Mouse (Mus musculus) gastrocnemius, adult 18-20 months (tissue): ENCODE results near the gene 4930449I24Rik. TPM values are rescaled to one million over a fixed set of nuclear protein-coding genes. Genes with fewer than 3 reads are reported as not detected.
"Not testable (repeated sequence)": the region's sequence is repeated elsewhere in the genome, so short reads cannot be mapped to it uniquely, and the experiment has no call there.

Source experiments
- DNase-seq: peaks from one replicate; pipeline ENCODE4 v3.0.0; 2021; ENCODE audit warnings: low spot score
- long read RNA-seq, 2 experiments: library from polyadenylated mRNA; stranded (forward); transcript quantifications; one replicate each; pipeline ENCODE4 v2.0.0; 2021
- total RNA-seq, 2 experiments: library from RNA; stranded (reverse); gene quantifications; 2 replicates each; pipeline ENCODE4 v1.2.3; 2021

The 4930449I24Rik gene
- not detected for total RNA-seq
- long read RNA-seq, experiment 1, result 0 reads
- long read RNA-seq, experiment 2, result 0 reads

DNA sequence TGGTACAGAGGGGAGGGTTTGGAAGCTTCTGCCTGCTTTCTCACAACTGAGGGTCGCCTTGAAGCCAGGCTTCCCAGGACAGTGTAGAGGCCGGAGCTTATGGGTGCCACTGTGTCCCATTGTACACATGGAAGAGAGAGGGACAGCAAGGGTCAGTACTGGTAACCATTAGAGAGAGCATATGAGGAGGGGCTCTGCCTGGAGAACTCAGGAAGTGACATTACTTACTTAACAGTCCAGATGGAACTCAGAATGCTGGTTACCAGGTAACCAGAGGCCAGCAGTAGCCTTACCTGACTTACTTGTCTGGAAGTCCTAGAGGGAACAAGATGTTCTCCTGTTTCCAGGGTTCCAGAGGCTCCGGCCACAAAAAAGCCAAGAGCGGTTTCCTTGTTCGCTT, at the start of gene 4930449I24Rik:
TSS of gene 4930449I24Rik (plus strand) at position 301 of the 400 bp plus-strand sequence.
- DNase-seq, result not testable (repeated sequence)

DNA sequence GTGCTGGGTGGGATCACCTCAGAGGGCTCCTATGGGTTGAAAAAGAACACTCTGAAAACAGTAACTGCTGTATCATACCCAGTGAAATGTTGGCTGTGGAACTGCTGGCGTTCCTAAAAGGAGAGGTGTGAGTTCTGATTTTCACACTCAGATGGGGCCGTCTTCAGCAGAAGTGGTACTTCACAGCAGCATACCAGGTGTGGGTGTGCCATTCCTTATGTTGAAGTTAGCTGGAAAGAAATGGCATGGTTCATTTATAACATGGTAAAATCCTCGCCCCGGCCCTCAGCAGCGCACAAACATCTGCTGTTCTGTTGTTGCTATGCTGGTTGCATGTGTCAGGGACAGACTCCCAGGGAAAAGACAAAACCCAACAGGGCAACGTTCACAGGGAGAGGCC, 48.6 kb upstream of the 4930449I24Rik start:
- DNase-seq, result no peak

DNA sequence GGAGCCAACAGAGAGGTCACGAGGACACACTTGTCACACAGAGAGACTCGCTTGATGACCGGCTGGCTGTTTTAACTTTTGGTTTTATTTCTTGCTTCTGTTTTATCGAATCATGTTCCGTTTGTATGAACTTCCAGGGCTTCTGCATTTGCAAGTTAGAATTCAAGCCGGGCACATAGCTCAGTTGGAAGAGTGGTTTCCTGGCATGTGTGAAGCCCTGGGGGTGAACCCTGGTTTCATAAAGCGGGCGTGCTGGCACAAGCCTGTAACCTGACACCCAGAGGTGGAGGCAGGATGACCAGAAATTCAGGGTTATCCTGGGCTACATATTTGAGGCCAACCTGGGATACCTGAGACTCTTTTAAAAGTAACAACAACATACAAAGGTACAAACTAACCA, 40.6 kb upstream of the 4930449I24Rik start:
- no peak for DNase-seq

DNA sequence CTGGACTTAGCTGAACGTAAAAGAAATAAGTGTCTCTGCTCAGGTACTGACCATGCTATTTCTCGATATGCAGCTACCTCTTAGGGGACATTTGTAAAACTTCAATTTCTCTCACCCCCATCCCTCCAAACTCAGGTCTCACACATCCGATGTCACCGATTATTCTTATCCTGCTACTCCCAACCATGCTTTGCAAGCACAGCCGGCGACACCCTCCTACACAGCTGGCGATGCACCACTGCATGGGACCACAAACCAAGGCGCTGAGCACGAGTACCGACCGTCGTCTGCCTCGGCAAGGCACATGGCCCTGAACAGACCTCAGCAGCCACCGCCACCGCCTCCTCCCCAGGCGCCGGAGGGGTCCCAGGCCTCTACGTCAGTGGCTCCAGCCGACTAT, 35.5 kb upstream of the 4930449I24Rik start:
- DNase-seq, result no peak

DNA sequence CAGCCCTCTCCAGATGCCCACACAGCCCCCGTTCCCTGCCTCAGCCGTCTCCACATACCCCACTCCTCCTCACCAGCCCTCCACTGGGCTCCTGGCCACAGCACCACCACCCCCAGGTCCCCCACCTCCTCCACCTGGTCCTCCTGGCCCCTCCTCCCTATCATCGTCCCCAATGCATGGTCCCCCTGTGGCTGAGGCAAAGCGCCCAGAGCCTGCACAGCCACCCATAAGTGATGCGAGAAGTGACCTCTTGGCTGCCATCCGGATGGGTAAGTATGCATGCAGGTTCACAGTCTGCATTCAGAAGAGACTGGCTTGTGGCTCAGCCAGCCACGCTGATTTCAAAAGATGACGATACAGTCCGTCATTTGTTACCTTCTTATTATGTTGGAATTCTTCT, 33.9 kb upstream of the 4930449I24Rik start:
- no peak for DNase-seq

DNA sequence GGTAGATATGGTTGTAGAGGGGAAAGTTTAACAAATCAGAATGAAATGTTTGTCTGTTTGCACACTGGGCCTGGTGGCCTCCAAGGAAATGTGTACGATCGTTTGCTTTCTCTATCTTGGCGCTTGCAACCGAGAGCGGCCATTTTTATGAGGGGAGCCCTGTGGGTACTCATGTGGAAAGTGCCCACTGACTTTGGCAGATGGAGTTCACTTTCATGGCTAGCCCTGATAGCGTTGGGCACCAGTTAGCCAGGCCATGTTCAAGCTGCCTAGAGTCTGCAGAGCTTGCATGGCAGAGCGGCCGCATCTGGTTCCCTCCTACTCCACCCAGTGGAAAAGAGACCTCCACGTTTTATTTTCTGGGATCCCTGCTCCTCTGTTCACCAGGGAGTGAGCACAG, 31.4 kb upstream of the 4930449I24Rik start:
- no peak for DNase-seq

DNA sequence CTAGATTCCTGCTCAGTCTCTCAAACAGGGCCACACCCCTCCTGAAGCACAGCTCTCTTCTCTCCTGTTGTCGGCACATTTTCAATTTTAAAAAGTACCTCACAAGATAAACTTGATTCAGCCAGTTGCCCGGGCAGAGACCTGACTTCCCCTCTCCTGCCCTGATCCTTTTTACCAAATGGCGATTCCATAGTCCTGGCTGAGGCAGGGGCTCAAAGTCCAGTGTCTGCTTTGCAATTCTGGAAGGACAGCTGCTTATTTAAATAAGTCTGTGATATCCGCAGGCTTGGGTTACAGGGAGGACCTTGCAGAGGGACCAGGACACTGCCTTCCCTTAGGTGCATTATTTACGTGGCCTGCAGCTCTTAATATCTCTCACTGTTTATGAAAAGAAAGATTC, 30.9 kb upstream of the 4930449I24Rik start:
- DNase-seq, result no peak

DNA sequence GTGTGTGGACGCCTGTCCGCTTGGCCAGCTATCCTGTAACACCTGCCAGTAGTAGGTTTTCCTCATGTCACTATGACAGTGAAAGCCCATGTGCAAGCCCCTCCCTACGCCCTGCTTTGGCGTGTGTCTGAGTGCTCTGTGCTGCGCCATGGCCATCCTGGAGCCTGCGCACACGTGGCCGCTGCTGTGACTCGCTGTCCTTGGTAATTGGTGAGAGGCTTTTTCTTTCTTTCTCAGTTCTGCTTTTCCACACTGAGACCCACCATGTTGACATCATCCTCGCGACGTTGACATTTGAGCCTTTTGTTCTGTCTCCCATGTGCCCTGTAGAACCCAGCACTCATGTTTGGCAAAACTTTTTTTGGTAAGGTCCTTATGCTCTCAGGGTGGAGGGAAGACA, 30.4 kb upstream of the 4930449I24Rik start:
- no peak for DNase-seq

DNA sequence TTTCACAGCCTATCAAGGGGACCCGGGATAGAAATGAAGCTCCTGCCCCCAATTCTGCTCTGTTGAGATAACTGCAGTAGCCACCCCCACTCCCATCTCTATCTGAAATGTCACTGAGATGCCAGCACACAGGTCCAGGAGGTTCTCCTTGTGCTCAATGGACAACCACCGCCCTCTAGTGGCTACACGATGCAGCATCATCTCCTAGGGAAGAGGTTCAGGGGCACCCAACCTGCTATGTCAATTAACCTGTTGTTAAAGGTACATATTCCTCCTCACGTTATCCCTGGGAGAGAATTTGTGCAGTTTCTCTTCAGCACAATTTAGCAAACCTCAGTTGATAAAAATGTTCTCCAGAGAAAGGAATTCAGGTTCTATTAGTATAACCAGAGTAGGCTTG, 22.6 kb upstream of the 4930449I24Rik start:
- peak; percentile 11 for DNase-seq

DNA sequence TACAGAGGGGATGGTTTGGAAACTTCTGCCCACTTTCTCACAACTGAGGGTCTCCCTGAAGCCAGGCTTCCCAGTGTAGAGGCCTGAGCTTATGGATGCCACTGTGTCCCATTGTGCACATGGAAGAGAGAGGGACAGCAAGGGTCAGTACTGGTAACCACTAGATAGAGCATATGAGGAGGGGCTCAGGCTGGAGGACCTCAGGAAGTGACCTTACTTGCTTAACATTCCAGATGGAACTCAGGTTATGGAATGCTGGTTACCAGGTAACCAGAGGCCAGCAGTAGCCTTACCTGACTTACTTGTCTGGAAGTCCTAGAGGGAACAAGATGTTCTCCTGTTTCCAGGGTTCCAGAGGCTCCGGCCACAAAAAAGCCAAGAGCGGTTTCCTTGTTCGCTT, 20.5 kb upstream of the 4930449I24Rik start, which contains the start of gene Gm6408:
TSS of gene Gm6408 (plus strand) at position 301 of the 400 bp plus-strand sequence.
- DNase-seq, result not testable (repeated sequence)

DNA sequence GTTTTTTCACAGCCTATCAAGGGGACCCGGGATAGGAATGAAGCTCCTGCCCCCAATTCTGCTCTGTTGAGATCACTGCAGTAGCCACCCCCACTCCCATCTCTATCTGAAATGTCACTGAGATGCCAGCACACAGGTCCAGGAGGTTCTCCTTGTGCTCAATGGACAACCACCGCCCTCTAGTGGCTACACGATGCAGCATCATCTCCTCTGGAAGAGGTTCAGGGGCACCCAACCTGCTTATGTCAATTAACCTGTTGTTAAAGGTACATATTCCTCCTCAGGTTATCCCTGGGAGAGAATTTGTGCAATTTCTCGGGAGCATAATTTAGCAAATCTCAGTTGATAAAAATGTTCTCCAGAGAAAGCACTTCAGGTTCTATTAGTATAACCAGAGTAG, 13.2 kb upstream of the 4930449I24Rik start:
- not testable (repeated sequence) for DNase-seq

DNA sequence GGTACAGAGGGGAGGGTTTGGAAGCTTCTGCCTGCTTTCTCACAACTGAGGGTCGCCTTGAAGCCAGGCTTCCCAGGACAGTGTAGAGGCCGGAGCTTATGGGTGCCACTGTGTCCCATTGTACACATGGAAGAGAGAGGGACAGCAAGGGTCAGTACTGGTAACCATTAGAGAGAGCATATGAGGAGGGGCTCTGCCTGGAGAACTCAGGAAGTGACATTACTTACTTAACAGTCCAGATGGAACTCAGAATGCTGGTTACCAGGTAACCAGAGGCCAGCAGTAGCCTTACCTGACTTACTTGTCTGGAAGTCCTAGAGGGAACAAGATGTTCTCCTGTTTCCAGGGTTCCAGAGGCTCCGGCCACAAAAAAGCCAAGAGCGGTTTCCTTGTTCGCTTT, 11.1 kb upstream of the 4930449I24Rik start, which contains the start of gene Gm6370:
TSS of gene Gm6370 (plus strand) at position 301 of the 400 bp plus-strand sequence.
- not testable (repeated sequence) for DNase-seq

DNA sequence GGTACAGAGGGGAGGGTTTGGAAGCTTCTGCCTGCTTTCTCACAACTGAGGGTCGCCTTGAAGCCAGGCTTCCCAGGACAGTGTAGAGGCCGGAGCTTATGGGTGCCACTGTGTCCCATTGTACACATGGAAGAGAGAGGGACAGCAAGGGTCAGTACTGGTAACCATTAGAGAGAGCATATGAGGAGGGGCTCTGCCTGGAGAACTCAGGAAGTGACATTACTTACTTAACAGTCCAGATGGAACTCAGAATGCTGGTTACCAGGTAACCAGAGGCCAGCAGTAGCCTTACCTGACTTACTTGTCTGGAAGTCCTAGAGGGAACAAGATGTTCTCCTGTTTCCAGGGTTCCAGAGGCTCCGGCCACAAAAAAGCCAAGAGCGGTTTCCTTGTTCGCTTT, 11.6 kb downstream of the 4930449I24Rik start, which contains the start of gene Gm3402:
TSS of gene Gm3402 (plus strand) at position 301 of the 400 bp plus-strand sequence.
- not testable (repeated sequence) for DNase-seq

DNA sequence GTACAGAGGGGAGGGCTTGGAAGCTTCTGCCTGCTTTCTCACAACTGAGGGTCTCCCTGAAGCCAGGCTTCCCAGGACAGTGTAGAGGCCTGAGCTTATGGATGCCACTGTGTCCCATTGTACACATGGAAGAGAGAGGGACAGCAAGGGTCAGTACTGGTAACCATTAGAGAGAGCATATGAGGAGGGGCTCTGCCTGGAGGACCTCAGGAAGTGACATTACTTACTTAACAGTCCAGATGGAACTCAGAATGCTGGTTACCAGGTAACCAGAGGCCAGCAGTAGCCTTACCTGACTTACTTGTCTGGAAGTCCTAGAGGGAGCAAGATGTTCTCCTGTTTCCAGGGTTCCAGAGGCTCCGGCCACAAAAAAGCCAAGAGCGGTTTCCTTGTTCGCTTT, 23.3 kb downstream of the 4930449I24Rik start, which contains the start of gene Gm3404:
TSS of gene Gm3404 (plus strand) at position 301 of the 400 bp plus-strand sequence.
- not testable (repeated sequence) for DNase-seq

DNA sequence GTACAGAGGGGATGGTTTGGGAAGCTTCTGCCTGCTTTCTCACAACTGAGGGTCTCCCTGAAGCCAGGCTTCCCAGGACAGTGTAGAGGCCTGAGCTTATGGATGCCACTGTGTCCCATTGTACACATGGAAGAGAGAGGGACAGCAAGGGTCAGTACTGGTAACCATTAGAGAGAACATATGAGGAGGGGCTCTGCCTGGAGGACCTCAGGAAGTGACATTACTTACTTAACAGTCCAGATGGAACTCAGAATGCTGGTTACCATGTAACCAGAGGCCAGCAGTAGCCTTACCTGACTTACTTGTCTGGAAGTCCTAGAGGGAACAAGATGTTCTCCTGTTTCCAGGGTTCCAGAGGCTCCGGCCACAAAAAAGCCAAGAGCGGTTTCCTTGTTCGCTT, 35.1 kb downstream of the 4930449I24Rik start, which contains the start of gene Gm3409:
TSS of gene Gm3409 (plus strand) at position 301 of the 400 bp plus-strand sequence.
- not testable (repeated sequence) for DNase-seq

Other genes with a start within 250 kb of the 4930449I24Rik start
- gene Wasf3, start 117.4 kb upstream of the 4930449I24Rik start, total RNA-seq, result under 1 TPM; 0.78 to 0.85 TPM
- not detected for gene Gm6408, start 20.4 kb upstream of the 4930449I24Rik start, total RNA-seq
- gene Gm6370, start 11.0 kb upstream of the 4930449I24Rik start, total RNA-seq, result not detected
- gene Gm3402, start 11.7 kb downstream of the 4930449I24Rik start, total RNA-seq, result not detected
- gene Gm3404, start 23.4 kb downstream of the 4930449I24Rik start, total RNA-seq, result not detected
- not detected for gene Gm3409, start 35.2 kb downstream of the 4930449I24Rik start, total RNA-seq
- not detected for gene Gm3415, start 53.7 kb downstream of the 4930449I24Rik start, total RNA-seq
- gene Gpr12, start 82.8 kb downstream of the 4930449I24Rik start, total RNA-seq, result not detected